Mouse (Mus musculus) erythroblast, embryonic 14.5 days (primary cell): ENCODE measurements around the gene Znrf1.

Experiments used
- GATA1 ChIP-seq: IDR thresholded peaks from 2 replicates; pipeline ENCODE4 v1.6.1; 2012; ENCODE audit warnings: low read length, inconsistent platforms, mixed read lengths
- TAL1 ChIP-seq: IDR thresholded peaks from 3 replicates; pipeline ENCODE4 v1.6.1; 2012; ENCODE audit warnings: low read length, inconsistent platforms, mixed read lengths

- TF ChIP-seq GATA1 (no peak), TAL1 (no peak)
Measured at GRCm38 (mm10) chr8:111563075-111563474, 27.2 kb downstream of the Znrf1 start.
